Mouse (Mus musculus): Measurements from ENCODE around the gene Gm47969.

GRCm38 (mm10) chr1:83006218-83007179, 38.2 kb upstream of the Gm47969 start:
- TF ChIP-seq CTCF (IDR thresholded peaks at IDR 0.05; ENCODE audit: extremely low read depth, insufficient read depth, insufficient read length, insufficient replicate concordance) (no peak), POLR2A (IDR thresholded peaks at IDR 0.05; ENCODE audit: low read depth, low read length) (no peak)

All from spleen, adult 2 months (tissue).